Mouse (Mus musculus): ENCODE measurements around the gene Anapc15.

- TF ChIP-seq GATA1 (IDR thresholded peaks at IDR 0.05; ENCODE audit: borderline replicate concordance, low read length) (no peak), FLI1 (IDR thresholded peaks at IDR 0.05; ENCODE audit: low read length) (no peak)
Observed at GRCm38 (mm10) chr7:101902846-101903245, 39.3 kb downstream of the Anapc15 start.
